Comparison of ENCODE assay signal across 27 mouse cellular contexts in the genomic region with DNA sequence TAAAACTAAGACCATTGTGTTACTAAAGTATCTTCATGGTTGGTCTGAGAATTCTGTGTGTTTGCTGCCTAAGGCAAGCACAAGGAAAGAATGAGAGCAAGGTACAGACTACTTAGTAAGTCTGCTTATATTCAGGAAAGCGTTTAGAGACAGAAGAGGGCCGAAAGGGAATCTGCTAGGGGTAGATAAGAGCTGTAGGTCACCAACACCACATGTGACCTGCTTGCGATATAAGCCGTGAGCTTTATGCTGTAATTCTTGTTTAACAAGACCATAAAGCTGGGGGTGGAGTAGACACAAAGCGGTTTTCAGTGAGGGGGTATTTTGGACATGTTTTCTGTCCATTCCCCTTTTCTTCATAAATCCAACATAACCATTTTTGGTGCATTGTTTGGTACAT.
A peak's percentile ranks its signal among the peaks of the same experiment; 100 is the strongest.
DNase-seq lines count a peak whose midpoint lies in the region; ATAC-seq and TF ChIP-seq lines count a peak whose summit lies in the region.
"Had no signal": no experiment of that assay in that cellular context is flagged by ENCODE, and none has a peak within 500 bp of the region (broad histone marks: within the 10 kb centered on the region; RNA-seq: fewer than 3 reads in every experiment).

No protein-coding gene starts in this region.

- no peak for TF ChIP-seq RAD21 in MEL (IDR thresholded peaks at IDR 0.05; ENCODE audit: low read depth, low read length)

- H3K27me3 ChIP-seq in MEL (ENCODE audit: control insufficient read depth in 1 of 2, insufficient read depth in 2 of 2, low read length in 2 of 2): no peaks in the 10 kb centered on the region
- H3K27me3 ChIP-seq in liver, embryonic 11.5 days (replicated peaks; ENCODE audit: control insufficient read depth, insufficient read depth, low read length): no peaks in the 10 kb centered on the region
- H3K27me3 ChIP-seq in liver, embryonic 16.5 days (ENCODE audit: control insufficient read depth, insufficient read depth, low read depth, low read length): no peaks in the 10 kb centered on the region
- no peaks in the 10 kb centered on the region for H3K27me3 ChIP-seq in hindbrain, embryonic 14.5 days (ENCODE audit: control insufficient read depth, insufficient read depth, low read length)
- H3K27me3 ChIP-seq in forebrain, embryonic 11.5 days (ENCODE audit: control insufficient read depth, insufficient read depth, low read length): no peaks in the 10 kb centered on the region
- H3K27me3 ChIP-seq: forebrain, embryonic 15.5 days; intestine, embryonic 15.5 days; limb, embryonic 15.5 days; lung, embryonic 15.5 days; midbrain, embryonic 12.5 days; neural tube, embryonic 15.5 days had no signal

- TF ChIP-seq CTCF in MEL (IDR thresholded peaks at IDR 0.05 in 2 of 3, conservative IDR thresholded peaks at IDR 0.05 in 1 of 3; ENCODE audit: control insufficient read depth in 1 of 3, insufficient read depth in 1 of 3, low read depth in 2 of 3, low read length in 3 of 3, poor library complexity in 1 of 3, severe bottlenecking in 1 of 3): no peak

- H3K27ac ChIP-seq in MEL (ENCODE audit: control insufficient read depth, low read depth, low read length): peak overlapping the region; percentile 49
- H3K27ac ChIP-seq in liver, embryonic 11.5 days (ENCODE audit: low read depth, low read length): peak overlapping the region; percentile 11
- H3K27ac ChIP-seq in liver, embryonic 16.5 days (ENCODE audit: low read length): peak overlapping the region; percentile 63
- H3K27ac ChIP-seq in hindbrain, embryonic 14.5 days: no peak overlapping the region
- no peak overlapping the region for H3K27ac ChIP-seq in forebrain, embryonic 11.5 days (ENCODE audit: low read depth, low read length)
- H3K27ac ChIP-seq: forebrain, embryonic 15.5 days; hindbrain, embryonic 10.5 days; hindbrain, postnatal 0 days; intestine, embryonic 15.5 days; limb, embryonic 10.5 days; limb, embryonic 15.5 days; lung, embryonic 15.5 days; midbrain, embryonic 12.5 days; neural tube, embryonic 15.5 days had no signal

- 59% methylated on average over 5 of the region's 5 CpGs for WGBS in liver, embryonic 11.5 days
- WGBS in liver, embryonic 16.5 days (ENCODE audit: insufficient replicate concordance): 39% methylated on average over 5 of the region's 5 CpGs
- WGBS in hindbrain, embryonic 14.5 days: 82% methylated on average over 5 of the region's 5 CpGs
- 85% methylated on average over 5 of the region's 5 CpGs for WGBS in forebrain, embryonic 11.5 days

- no peaks in the 10 kb centered on the region for H3K79me2 ChIP-seq in MEL (ENCODE audit: control insufficient read depth, insufficient read depth, low read length, poor library complexity)

- TF ChIP-seq EP300 in MEL (IDR thresholded peaks at IDR 0.05; ENCODE audit: low read depth in 1 of 2, low read length in 2 of 2): peak; percentile 52 to 79; a peak in 3 of 4 replicates

- H3K4me1 ChIP-seq in MEL (ENCODE audit: control insufficient read depth in 1 of 2, insufficient read depth in 2 of 2, low read length in 2 of 2): peaks cover 2 to 4% of the 10 kb centered on the region in 2 experiments; a peak in 1 of 4 replicates
- no peaks in the 10 kb centered on the region for H3K4me1 ChIP-seq in liver, embryonic 11.5 days (replicated peaks; ENCODE audit: control insufficient read depth, insufficient read depth, low read length)
- no peaks in the 10 kb centered on the region; the same call in 1 of the 2 replicates for H3K4me1 ChIP-seq in liver, embryonic 16.5 days (ENCODE audit: control insufficient read depth, low read depth, low read length)
- H3K4me1 ChIP-seq in hindbrain, embryonic 14.5 days (replicated peaks; ENCODE audit: control insufficient read depth, insufficient read depth, low read length): no peaks in the 10 kb centered on the region
- H3K4me1 ChIP-seq in forebrain, embryonic 11.5 days (replicated peaks; ENCODE audit: control insufficient read depth, insufficient read depth, low read length): no peaks in the 10 kb centered on the region
- H3K4me1 ChIP-seq: forebrain, embryonic 15.5 days; hindbrain, embryonic 10.5 days; intestine, embryonic 15.5 days; limb, embryonic 10.5 days; limb, embryonic 15.5 days; lung, embryonic 15.5 days; midbrain, embryonic 12.5 days; neural tube, embryonic 15.5 days had no signal

- H3K9ac ChIP-seq in MEL (ENCODE audit: control insufficient read depth, low read depth, low read length, poor library complexity, severe bottlenecking): no peak overlapping the region
- no peak overlapping the region for H3K9ac ChIP-seq in liver, embryonic 11.5 days (ENCODE audit: low read depth, low read length)
- H3K9ac ChIP-seq in liver, embryonic 16.5 days (ENCODE audit: low read depth, low read length): no peak overlapping the region
- H3K9ac ChIP-seq in hindbrain, embryonic 14.5 days: no peak overlapping the region
- H3K9ac ChIP-seq in forebrain, embryonic 11.5 days (ENCODE audit: low read length): no peak overlapping the region
- H3K9ac ChIP-seq: forebrain, embryonic 15.5 days; intestine, embryonic 15.5 days; limb, embryonic 15.5 days; lung, embryonic 15.5 days; midbrain, embryonic 12.5 days; neural tube, embryonic 15.5 days had no signal

- DNase-seq in MEL (ENCODE audit: low read depth, low spot score): peak; percentile 74
- DNase-seq in c-Kit-positive CD71-positive TER-119-positive erythroid progenitor cells, embryonic 14.5 days (ENCODE audit: low spot score): peak; percentile 66
- DNase-seq in liver, embryonic 11.5 days (ENCODE audit: low spot score): no peak
- DNase-seq in hindbrain, embryonic 14.5 days (ENCODE audit: low spot score): no peak
- DNase-seq in natural killer cell, adult 2 months (ENCODE audit: low spot score in 2 of 2): no peak
- no peak for DNase-seq in forebrain, embryonic 11.5 days (ENCODE audit: low spot score)
- DNase-seq in urinary bladder, postnatal 25 days (ENCODE audit: low spot score): no peak
- DNase-seq: adrenal gland, postnatal 10 days; cerebellum, adult 18-20 months; cerebellum, postnatal 10 days; gastrocnemius, postnatal 10 days; heart, postnatal 14 days; kidney, adult 9 months; kidney, postnatal 10 days; right cerebral cortex, postnatal 4 days; thymus, postnatal 4 days had no signal

- H3K4me2 ChIP-seq in liver, embryonic 11.5 days: no peak overlapping the region
- 0 out of 2 replicates have a peak overlapping the region, but pooled peaks have one; percentile 8 for H3K4me2 ChIP-seq in liver, embryonic 16.5 days (ENCODE audit: low read depth, low read length)
- no peak overlapping the region for H3K4me2 ChIP-seq in hindbrain, embryonic 14.5 days (replicated peaks)
- no peak overlapping the region for H3K4me2 ChIP-seq in forebrain, embryonic 11.5 days (ENCODE audit: low read depth, low read length, severe bottlenecking)
- H3K4me2 ChIP-seq: forebrain, embryonic 15.5 days; intestine, embryonic 15.5 days; limb, embryonic 15.5 days; lung, embryonic 15.5 days; midbrain, embryonic 12.5 days; neural tube, embryonic 15.5 days had no signal

- peaks cover 0 to 10% of the 10 kb centered on the region in 2 experiments; a peak in 2 of 4 replicates for H3K36me3 ChIP-seq in MEL (ENCODE audit: control insufficient read depth in 1 of 2, insufficient read depth in 2 of 2, low read length in 2 of 2)
- H3K36me3 ChIP-seq in liver, embryonic 11.5 days (ENCODE audit: control insufficient read depth, insufficient read depth, low read length): no peaks in the 10 kb centered on the region
- no peaks in the 10 kb centered on the region for H3K36me3 ChIP-seq in liver, embryonic 16.5 days (ENCODE audit: control insufficient read depth, insufficient read depth)
- no peaks in the 10 kb centered on the region for H3K36me3 ChIP-seq in hindbrain, embryonic 14.5 days (replicated peaks; ENCODE audit: control insufficient read depth, insufficient read depth)
- no peaks in the 10 kb centered on the region for H3K36me3 ChIP-seq in forebrain, embryonic 11.5 days (ENCODE audit: control insufficient read depth, insufficient read depth, low read length)
- H3K36me3 ChIP-seq: forebrain, embryonic 15.5 days; hindbrain, embryonic 10.5 days; intestine, embryonic 15.5 days; limb, embryonic 10.5 days; limb, embryonic 15.5 days; lung, embryonic 15.5 days; midbrain, embryonic 12.5 days; neural tube, embryonic 15.5 days had no signal

- H3K9me3 ChIP-seq in MEL (replicated peaks; ENCODE audit: insufficient read depth, low read length): no peaks in the 10 kb centered on the region
- no peaks in the 10 kb centered on the region for H3K9me3 ChIP-seq in liver, embryonic 11.5 days (ENCODE audit: control insufficient read depth, low read length)
- no peaks in the 10 kb centered on the region for H3K9me3 ChIP-seq in liver, embryonic 16.5 days (replicated peaks; ENCODE audit: control insufficient read depth, low read length)
- 0 out of 2 replicates have a peak, but pooled peaks cover 5% of the 10 kb centered on the region for H3K9me3 ChIP-seq in hindbrain, embryonic 14.5 days (ENCODE audit: control insufficient read depth, low read length)
- H3K9me3 ChIP-seq in forebrain, embryonic 11.5 days (ENCODE audit: control insufficient read depth, low read length): no peaks in the 10 kb centered on the region
- H3K9me3 ChIP-seq: forebrain, embryonic 15.5 days; intestine, embryonic 15.5 days; limb, embryonic 10.5 days; limb, embryonic 15.5 days; lung, embryonic 15.5 days; midbrain, embryonic 12.5 days; neural tube, embryonic 15.5 days had no signal

- peak; percentile 83 for ATAC-seq in liver, embryonic 11.5 days (replicated peaks; ENCODE audit: low FRiP score)
- ATAC-seq in liver, embryonic 16.5 days (ENCODE audit: low read depth): peak; percentile 95
- ATAC-seq in hindbrain, embryonic 14.5 days (ENCODE audit: low FRiP score): no peak
- no peak for ATAC-seq in forebrain, embryonic 11.5 days (replicated peaks; ENCODE audit: low FRiP score)
- ATAC-seq: forebrain, embryonic 15.5 days; hindbrain, postnatal 0 days; intestine, embryonic 15.5 days; Patski had no signal

- TF ChIP-seq POLR2A in MEL (IDR thresholded peaks at IDR 0.05; ENCODE audit: control insufficient read depth in 1 of 2, insufficient read depth in 1 of 2, low read depth in 1 of 2, low read length in 2 of 2, poor library complexity in 1 of 2): no peak

- H3K4me3 ChIP-seq in MEL (ENCODE audit: control insufficient read depth in 1 of 2, insufficient read depth in 1 of 2, low read depth in 2 of 2, low read length in 2 of 2): no peak overlapping the region
- H3K4me3 ChIP-seq in liver, embryonic 11.5 days (ENCODE audit: low read depth, low read length): no peak overlapping the region
- H3K4me3 ChIP-seq in liver, embryonic 16.5 days (ENCODE audit: low read depth, low read length): no peak overlapping the region
- H3K4me3 ChIP-seq in hindbrain, embryonic 14.5 days (replicated peaks; ENCODE audit: low read length): no peak overlapping the region
- H3K4me3 ChIP-seq in forebrain, embryonic 11.5 days (ENCODE audit: low read depth, low read length): no peak overlapping the region
- H3K4me3 ChIP-seq: forebrain, embryonic 15.5 days; hindbrain, embryonic 10.5 days; intestine, embryonic 15.5 days; limb, embryonic 10.5 days; limb, embryonic 15.5 days; lung, embryonic 15.5 days; midbrain, embryonic 12.5 days; neural tube, embryonic 15.5 days had no signal

TF ChIP-seq in MEL, 35 proteins besides CTCF, POLR2A, EP300 and RAD21 (continues in another document):
- peak; percentile 21; the same call in 1 of the 2 replicates for TF ChIP-seq RCOR1 (IDR thresholded peaks at IDR 0.05; ENCODE audit: low read depth, low read length)
- TF ChIP-seq MYC (IDR thresholded peaks at IDR 0.05; ENCODE audit: low read depth, low read length): 0 out of 2 replicates have a peak, but pooled peaks have one; percentile 26

Comparison
In these comparisons a context has a peak if more than half of its experiments do, and no peak if none do; other contexts are left out.
1. DNase-seq: peak in MEL (single experiment) and c-Kit-positive CD71-positive TER-119-positive erythroid progenitor cells, embryonic 14.5 days (single experiment); none in liver, embryonic 11.5 days (single experiment), hindbrain, embryonic 14.5 days (single experiment), natural killer cell, adult 2 months (0 of 2), forebrain, embryonic 11.5 days (single experiment) and urinary bladder, postnatal 25 days (single experiment).
2. H3K27ac ChIP-seq: peak in MEL (single experiment), liver, embryonic 11.5 days (single experiment) and liver, embryonic 16.5 days (single experiment); none in hindbrain, embryonic 14.5 days (single experiment) and forebrain, embryonic 11.5 days (single experiment).
3. ATAC-seq: peak in liver, embryonic 11.5 days (single experiment) and liver, embryonic 16.5 days (single experiment); none in hindbrain, embryonic 14.5 days (single experiment) and forebrain, embryonic 11.5 days (single experiment).